Mouse (Mus musculus) gastrocnemius, postnatal 25 days (tissue): ENCODE results near the gene Zfp317. TPM values are rescaled to one million over a fixed set of nuclear protein-coding genes. Genes with fewer than 3 reads are reported as not detected.
"Not testable (repeated sequence)": the region's sequence is repeated elsewhere in the genome, so short reads cannot be mapped to it uniquely, and the experiment has no call there.

Experiments used
- DNase-seq: peaks from one replicate; pipeline ENCODE4 v3.0.0; 2022
- long read RNA-seq, 2 experiments: library from polyadenylated mRNA; stranded (forward); transcript quantifications; one replicate each; pipeline ENCODE4 v2.0.0; 2021
- total RNA-seq, 2 experiments: library from RNA; stranded (reverse); gene quantifications; 1 replicate in 1 of 2; 2 replicates in 1 of 2; pipeline ENCODE4 v1.2.3; 2021

Gene Zfp317
- total RNA-seq, result 10 to 100 TPM in 1 of 2 experiments, 1 to 10 TPM in 1; 9.9 to 11.1 TPM
- long read RNA-seq, experiment 1, partial matches to known transcripts, result 0 of 6 reads
- long read RNA-seq, experiment 1, other reads (novel, unspliced or antisense), result 6 of 6 reads
- long read RNA-seq, experiment 2, transcript Zfp317-202 (9 exons, 3,988 nt), result major isoform, 5 of 8 reads
- long read RNA-seq, experiment 2, partial matches to known transcripts, result 0 of 8 reads
- long read RNA-seq, experiment 2, other reads (novel, unspliced or antisense), result 3 of 8 reads

GRCm38 (mm10) chr9:19621843-19622822 lies at the start of gene Zfp317:
TSS of gene Zfp317 (plus strand) at chr9:19622102.
- peak; percentile 89 for DNase-seq

- no peak for DNase-seq
These were observed 39.6 kb upstream of the Zfp317 start, which contains the start of gene Olfr855 for GRCm38 (mm10) chr9:19582317-19582716. TSS of gene Olfr855 (plus strand) at chr9:19582617.

GRCm38 (mm10) chr9:19621297-19621696 lies 605 bp upstream of the Zfp317 start:
- DNase-seq, result no peak

- no peak for DNase-seq
These were observed 7.7 kb downstream of the Zfp317 start for GRCm38 (mm10) chr9:19629574-19629973.

- DNase-seq, result no peak
These were observed 23.3 kb downstream of the Zfp317 start for GRCm38 (mm10) chr9:19645193-19645592.

- DNase-seq, result no peak
These were observed 68.4 kb downstream of the Zfp317 start for GRCm38 (mm10) chr9:19690281-19690680.

- DNase-seq, result no peak
These were observed 69.5 kb downstream of the Zfp317 start for GRCm38 (mm10) chr9:19691426-19691825.

- DNase-seq, result no peak
These were observed 70.5 kb downstream of the Zfp317 start for GRCm38 (mm10) chr9:19692430-19692829.

GRCm38 (mm10) chr9:19694285-19694684 lies 72.4 kb downstream of the Zfp317 start:
- DNase-seq, result not testable (repeated sequence)

- DNase-seq, result not testable (repeated sequence)
These were observed 73.0 kb downstream of the Zfp317 start for GRCm38 (mm10) chr9:19694898-19695379.

Other genes with a start within 250 kb of the Zfp317 start
- not detected for gene Olfr847, start 243.4 kb upstream of the Zfp317 start, total RNA-seq
- gene Olfr849, start 181.8 kb upstream of the Zfp317 start, total RNA-seq, result not detected
- not detected for gene Olfr850, start 143.9 kb upstream of the Zfp317 start, total RNA-seq
- gene Olfr851, start 128.8 kb upstream of the Zfp317 start, total RNA-seq, result not detected
- not detected for gene Olfr853, start 81.0 kb upstream of the Zfp317 start, total RNA-seq
- not detected for gene Olfr854, start 54.7 kb upstream of the Zfp317 start, total RNA-seq
- gene Olfr855, start 39.5 kb upstream of the Zfp317 start, total RNA-seq, result not detected
- gene Olfr857, start 87.3 kb downstream of the Zfp317 start, total RNA-seq, result not detected
- gene Olfr58, start 158.2 kb downstream of the Zfp317 start, total RNA-seq, result not detected
- gene Olfr859, start 182.8 kb downstream of the Zfp317 start, total RNA-seq, result not detected
- gene Olfr860, start 227.6 kb downstream of the Zfp317 start, total RNA-seq, result not detected